In the genomic region with DNA sequence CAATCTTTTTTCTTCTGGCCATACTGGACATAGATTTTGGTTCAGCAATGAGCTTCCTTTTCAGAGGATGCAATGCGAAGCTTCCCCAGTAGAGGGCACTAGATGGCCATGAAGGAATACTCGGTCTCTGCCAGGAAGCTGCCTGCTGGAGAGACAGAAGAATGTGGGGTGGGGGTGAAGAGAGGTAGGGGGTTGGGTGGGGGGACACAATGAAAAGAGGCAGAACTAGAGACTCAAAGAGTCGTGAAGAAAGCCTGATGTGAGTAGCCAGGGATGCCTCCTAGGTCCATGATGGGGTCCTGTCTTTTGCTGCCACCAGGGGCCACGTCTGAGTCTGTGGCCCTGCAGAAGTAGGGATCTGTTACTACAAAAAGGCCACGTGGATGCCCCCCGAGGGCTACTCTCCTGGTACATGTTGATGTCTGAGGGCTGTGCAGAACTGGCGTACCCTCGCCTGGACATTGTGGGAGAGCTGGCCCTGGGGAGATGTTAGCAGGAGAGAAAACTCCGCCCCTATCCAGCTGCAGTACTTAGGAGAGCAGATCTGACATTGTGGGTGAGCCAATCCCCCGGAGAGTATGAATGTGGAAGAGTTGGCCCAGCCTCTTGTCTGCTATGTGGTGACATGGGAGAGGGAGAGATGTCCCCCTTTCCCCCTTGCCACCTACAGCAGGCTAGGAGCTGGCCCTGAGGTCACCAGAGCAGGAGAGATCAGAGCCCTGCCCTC, we compare ENCODE assay signal across 8 mouse cellular contexts. TPM values are rescaled to one million over a fixed set of nuclear protein-coding genes. Genes with fewer than 3 reads are reported as not detected.
DNase-seq lines count a peak whose midpoint lies in the region; ATAC-seq lines count a peak whose summit lies in the region.

No protein-coding gene starts in this region.

- H3K27ac ChIP-seq in forebrain, embryonic 13.5 days = no peak overlapping the region

- peak; percentile 69 for ATAC-seq in forebrain, embryonic 13.5 days

- no peaks in the 10 kb centered on the region for H3K9me3 ChIP-seq in forebrain, embryonic 13.5 days (replicated peaks)

- DNase-seq in ES-CJ7 (ENCODE audit: low read depth, low spot score) = peak; percentile 65
- DNase-seq in brain, adult 2 months (ENCODE audit: low read depth, low spot score) = peak; percentile 84
- peak; percentile 88 for DNase-seq in heart, postnatal 4 days
- peak; percentile 74 to 92 for DNase-seq in layer of hippocampus, adult 18-20 months (ENCODE audit: low spot score in 2 of 2)
- peak; percentile 41 to 58 for DNase-seq in lung, adult 18-20 months
- peak; percentile 76 for DNase-seq in ovary, postnatal 14 days (ENCODE audit: low spot score)
- DNase-seq in thymus, postnatal 14 days = peak; percentile 76

- H3K4me3 ChIP-seq in forebrain, embryonic 13.5 days = no peak overlapping the region

- H3K4me1 ChIP-seq in forebrain, embryonic 13.5 days = no peaks in the 10 kb centered on the region

- WGBS in forebrain, embryonic 13.5 days = 24% methylated on average over 10 of the region's 10 CpGs

- H3K4me2 ChIP-seq in forebrain, embryonic 13.5 days = no peak overlapping the region

- no peaks in the 10 kb centered on the region for H3K36me3 ChIP-seq in forebrain, embryonic 13.5 days (ENCODE audit: poor library complexity, severe bottlenecking)

- H3K9ac ChIP-seq in forebrain, embryonic 13.5 days = no peak overlapping the region

- H3K27me3 ChIP-seq in forebrain, embryonic 13.5 days = no peaks in the 10 kb centered on the region

RNA-seq across cellular contexts. Expression of a gene that starts 43.4 kb away (rescaled TPM):
- 0.98 and 1.0 TPM in 2 replicates for polyA plus RNA-seq in forebrain, embryonic 13.5 days (2015; fragmentation: Nextera tagmentation; extraction: Ambion mirVana)
- total RNA-seq in heart, postnatal 4 days (2021) = 10 to 100 TPM; 36.4 to 40.2 TPM
- 1 to 10 TPM; 2.1 to 3.3 TPM for total RNA-seq in layer of hippocampus, adult 18-20 months (2021)

Comparison
In these comparisons a context has a peak if more than half of its experiments do, and no peak if none do; other contexts are left out.
1. RNA of a gene that starts 43.4 kb away (total RNA-seq): 36.4 to 40.2 TPM in heart, postnatal 4 days; 2.1 to 3.3 TPM in layer of hippocampus, adult 18-20 months; every median in the first group is over 4 times any median in the second.
2. Peak in every context shown above with its lines, with median percentiles within 50 percentile points of each other: DNase-seq.